Mouse (Mus musculus) MEL (cell line): ENCODE data around the gene Lonp1. TPM values are rescaled to one million over a fixed set of nuclear protein-coding genes. Genes with fewer than 3 reads are reported as not detected.

ENCODE experiments used
- DNase-seq: peaks from one replicate; pipeline ENCODE4 v3.0.0; 2011; ENCODE audit warnings: low read depth, low spot score
- H3K27ac ChIP-seq: 2 replicates; pipeline ENCODE4 v1.5.1; 2012; ENCODE audit warnings: low read depth, mild to moderate bottlenecking, control low read depth, low read length, moderate library complexity; ENCODE audit not compliant: control insufficient read depth
- H3K27me3 ChIP-seq, 2 experiments: fragments of 150-350 bp in 1 of 2; sonication (generic) in 1 of 2; 2 replicates each; pipeline ENCODE4 v1.6.1; 2012; ENCODE audit warnings: low read length in 2 of 2, mild to moderate bottlenecking in 2 of 2, improper control_type of control experiment in 1 of 2, moderate library complexity in 1 of 2; ENCODE audit not compliant: insufficient read depth in 2 of 2, control insufficient read depth in 1 of 2
- H3K36me3 ChIP-seq, 2 experiments: 2 replicates each; pipeline ENCODE4 v1.6.1; 2012 to 2014; ENCODE audit warnings: low read length in 2 of 2, improper control_type of control experiment in 1 of 2, inconsistent platforms in 1 of 2, mild to moderate bottlenecking in 1 of 2; ENCODE audit not compliant: insufficient read depth in 2 of 2, control insufficient read depth in 1 of 2
- H3K4me1 ChIP-seq, 2 experiments: fragments of 150-350 bp in 1 of 2; sonication (generic) in 1 of 2; 2 replicates each; pipeline ENCODE4 v1.6.1; 2012; ENCODE audit warnings: low read length in 2 of 2, improper control_type of control experiment in 1 of 2, mild to moderate bottlenecking in 1 of 2; ENCODE audit not compliant: insufficient read depth in 2 of 2, control insufficient read depth in 1 of 2
- H3K4me3 ChIP-seq, 2 experiments: fragments of 150-350 bp in 1 of 2; sonication (generic) in 1 of 2; 2 replicates each; pipeline ENCODE4 v1.5.1; 2012; ENCODE audit warnings: low read depth in 2 of 2, low read length in 2 of 2, mild to moderate bottlenecking in 2 of 2, moderate library complexity in 2 of 2, control low read depth in 1 of 2, improper control_type of control experiment in 1 of 2; ENCODE audit not compliant: control insufficient read depth in 1 of 2, insufficient read depth in 1 of 2
- H3K79me2 ChIP-seq: 2 replicates; pipeline ENCODE4 v1.6.1; 2012; ENCODE audit warnings: mild to moderate bottlenecking, low read length, moderate library complexity; ENCODE audit not compliant: control insufficient read depth, poor library complexity, insufficient read depth
- H3K9ac ChIP-seq: 2 replicates; pipeline ENCODE4 v1.6.1; 2012; ENCODE audit warnings: low read depth, mild to moderate bottlenecking, control low read depth, low read length, moderate library complexity; ENCODE audit not compliant: control insufficient read depth, poor library complexity, severe bottlenecking
- H3K9me3 ChIP-seq: fragments of 150-350 bp; sonication (generic); replicated peaks from 2 replicates; pipeline ENCODE4 v1.6.1; 2012; ENCODE audit warnings: mild to moderate bottlenecking, low read length, improper control_type of control experiment, moderate library complexity; ENCODE audit not compliant: insufficient read depth
- CHD1 ChIP-seq: IDR thresholded peaks from 2 replicates; pipeline ENCODE4 v1.6.1; 2012; ENCODE audit warnings: low read depth, mild to moderate bottlenecking, inconsistent platforms, low read length, improper control_type of control experiment
- E2F4 ChIP-seq: IDR thresholded peaks from 2 replicates; pipeline ENCODE4 v1.6.1; 2011; ENCODE audit warnings: low read depth, low read length, improper control_type of control experiment, borderline replicate concordance
- ELF1 ChIP-seq: IDR thresholded peaks from 2 replicates; pipeline ENCODE4 v1.6.1; 2014; ENCODE audit warnings: low read depth, mild to moderate bottlenecking, inconsistent platforms, low read length, improper control_type of control experiment, moderate library complexity
- EP300 ChIP-seq, 2 experiments: IDR thresholded peaks; 2 replicates each; pipeline ENCODE4 v1.6.1; 2011; ENCODE audit warnings: improper control_type of control experiment in 2 of 2, low read length in 2 of 2, low read depth in 1 of 2, mild to moderate bottlenecking in 1 of 2
- ETS1 ChIP-seq: IDR thresholded peaks from 2 replicates; pipeline ENCODE4 v1.6.1; 2012; ENCODE audit warnings: low read depth, mild to moderate bottlenecking, inconsistent platforms, low read length, improper control_type of control experiment, moderate library complexity
- HCFC1 ChIP-seq: IDR thresholded peaks from 2 replicates; pipeline ENCODE4 v1.6.1; 2012; ENCODE audit warnings: low read depth, mild to moderate bottlenecking, inconsistent platforms, low read length, improper control_type of control experiment, moderate library complexity
- JUND ChIP-seq: IDR thresholded peaks from 2 replicates; pipeline ENCODE4 v1.6.1; 2011; ENCODE audit warnings: low read depth, mild to moderate bottlenecking, improper control_type of control experiment, low read length
- KAT2A ChIP-seq: conservative IDR thresholded peaks from 2 replicates; pipeline ENCODE4 v1.6.1; 2012; ENCODE audit warnings: low read depth, low read length, improper control_type of control experiment, inconsistent platforms
- MAFK ChIP-seq: IDR thresholded peaks from 2 replicates; pipeline ENCODE4 v1.6.1; 2011; ENCODE audit warnings: low read depth, mild to moderate bottlenecking, low read length, improper control_type of control experiment, borderline replicate concordance
- MAX ChIP-seq: IDR thresholded peaks from 2 replicates; pipeline ENCODE4 v1.6.1; 2011; ENCODE audit warnings: low read length, improper control_type of control experiment
- MAZ ChIP-seq: IDR thresholded peaks from 2 replicates; pipeline ENCODE4 v1.6.1; 2012; ENCODE audit warnings: low read depth, mild to moderate bottlenecking, inconsistent platforms, low read length, improper control_type of control experiment
- MEF2A ChIP-seq: IDR thresholded peaks from 2 replicates; pipeline ENCODE4 v1.6.1; 2014; ENCODE audit warnings: low read depth, mild to moderate bottlenecking, inconsistent platforms, low read length, improper control_type of control experiment; ENCODE audit not compliant: poor library complexity, insufficient replicate concordance, severe bottlenecking; ENCODE audit errors: extremely low read depth
- MXI1 ChIP-seq: IDR thresholded peaks from 2 replicates; pipeline ENCODE4 v1.6.1; 2011; ENCODE audit warnings: mild to moderate bottlenecking, low read depth, low read length, improper control_type of control experiment
- NELFE ChIP-seq: IDR thresholded peaks from 2 replicates; pipeline ENCODE4 v1.6.1; 2011; ENCODE audit warnings: low read depth, low read length, improper control_type of control experiment
- NRF1 ChIP-seq: IDR thresholded peaks from 2 replicates; pipeline ENCODE4 v1.6.1; 2014; ENCODE audit warnings: low read depth, mild to moderate bottlenecking, inconsistent platforms, low read length, improper control_type of control experiment, moderate library complexity; ENCODE audit not compliant: poor library complexity, insufficient read depth, severe bottlenecking
- POLR2A ChIP-seq, 2 experiments: IDR thresholded peaks; 2 replicates each; pipeline ENCODE4 v1.6.1; 2011 to 2012; ENCODE audit warnings: low read length in 2 of 2, mild to moderate bottlenecking in 2 of 2, control low read depth in 1 of 2, improper control_type of control experiment in 1 of 2, low read depth in 1 of 2, moderate library complexity in 1 of 2; ENCODE audit not compliant: control insufficient read depth in 1 of 2, insufficient read depth in 1 of 2, poor library complexity in 1 of 2
- POLR2AphosphoS2 ChIP-seq: IDR thresholded peaks from 2 replicates; pipeline ENCODE4 v1.6.1; 2011; ENCODE audit warnings: low read length, improper control_type of control experiment
- RAD21 ChIP-seq: IDR thresholded peaks from 2 replicates; pipeline ENCODE4 v1.6.1; 2011; ENCODE audit warnings: mild to moderate bottlenecking, low read depth, low read length, improper control_type of control experiment
- RCOR1 ChIP-seq: IDR thresholded peaks from 2 replicates; pipeline ENCODE4 v1.6.1; 2012; ENCODE audit warnings: low read depth, mild to moderate bottlenecking, inconsistent platforms, low read length, improper control_type of control experiment
- SIN3A ChIP-seq: IDR thresholded peaks from 2 replicates; pipeline ENCODE4 v1.6.1; 2012; ENCODE audit warnings: low read length, improper control_type of control experiment, inconsistent platforms
- SMC3 ChIP-seq: IDR thresholded peaks from 2 replicates; pipeline ENCODE4 v1.6.1; 2011; ENCODE audit warnings: low read depth, low read length, improper control_type of control experiment
- TBP ChIP-seq: IDR thresholded peaks from 2 replicates; pipeline ENCODE4 v1.8.0; 2011; ENCODE audit warnings: low read depth, low read length, improper control_type of control experiment
- TCF12 ChIP-seq: IDR thresholded peaks from 2 replicates; pipeline ENCODE4 v1.6.1; 2014; ENCODE audit warnings: low read depth, mild to moderate bottlenecking, inconsistent platforms, low read length, improper control_type of control experiment, moderate library complexity
- UBTF ChIP-seq: IDR thresholded peaks from 2 replicates; pipeline ENCODE4 v1.6.1; 2012; ENCODE audit warnings: low read depth, mild to moderate bottlenecking, inconsistent platforms, low read length, improper control_type of control experiment, moderate library complexity, borderline replicate concordance; ENCODE audit not compliant: insufficient read depth
- USF1 ChIP-seq: IDR thresholded peaks from 2 replicates; pipeline ENCODE4 v1.6.1; 2014; ENCODE audit warnings: low read depth, mild to moderate bottlenecking, inconsistent platforms, low read length, improper control_type of control experiment, moderate library complexity
- ZMIZ1 ChIP-seq: IDR thresholded peaks from 2 replicates; pipeline ENCODE4 v1.6.1; 2012; ENCODE audit warnings: low read depth, mild to moderate bottlenecking, inconsistent platforms, low read length, improper control_type of control experiment, moderate library complexity
- polyA plus RNA-seq, 2 experiments: library from polyadenylated mRNA; stranded (reverse) in 1 of 2; unstranded in 1 of 2; fragments of >175 nt in 1 of 2; fragments of >200 nt in 1 of 2; gene quantifications; 2 replicates each; pipeline versions ENCODE4 v1.2.1 to v1.2.4; 2012; ENCODE audit warnings: low replicate concordance in 2 of 2, low read depth in 1 of 2; ENCODE audit not compliant: insufficient read length in 2 of 2, insufficient read depth in 1 of 2, missing spikeins in 1 of 2
- total RNA-seq: library from RNA; depleted of rRNA; stranded (reverse); fragments of 300-350 nt; gene quantifications from 2 replicates; pipeline ENCODE4 v1.2.3, GENCODE M21; 2012

The Lonp1 gene
- total and polyA plus RNA-seq, 3 experiments: 162 to 296 (median 197) TPM

GRCm38 (mm10) chr17:56672941-56673646, 46.4 kb upstream of the Lonp1 start, which contains the start of gene Ranbp3:
Gene Ranbp3, plus strand, starts transcription at chr17:56673294.
- H3K4me1 ChIP-seq: peaks cover 3 to 17% of the 10 kb centered on the region in 2 experiments; a peak in 2 of 4 replicates

GRCm38 (mm10) chr17:56669766-56670165, 43.1 kb upstream of the Lonp1 start:
- peaks cover 3 to 11% of the 10 kb centered on the region in 2 experiments; a peak in 2 of 4 replicates for H3K4me1 ChIP-seq
- peaks cover 19% of the 10 kb centered on the region for H3K79me2 ChIP-seq
- H3K27me3 ChIP-seq: no peaks in the 10 kb centered on the region
- peaks cover 0 to 6% of the 10 kb centered on the region in 2 experiments; a peak in 2 of 4 replicates for H3K36me3 ChIP-seq
- H3K9me3 ChIP-seq: no peaks in the 10 kb centered on the region
- H3K27ac ChIP-seq: no peak overlapping the region
- H3K9ac ChIP-seq: no peak overlapping the region
- H3K4me3 ChIP-seq: no peak overlapping the region
- no peak for TF ChIP-seq HCFC1
- no peak for TF ChIP-seq MAFK
- TF ChIP-seq RAD21: no peak
- DNase-seq: no peak

More at GRCm38 (mm10) chr17:56672941-56673646, 46.4 kb upstream of the Lonp1 start, which contains the start of gene Ranbp3:
- peak; percentile 99 for DNase-seq
- peak within 1 kb of the TSS; percentile 92 for H3K27ac ChIP-seq
- H3K79me2 ChIP-seq: peaks cover 52% of the 10 kb centered on the region
- peaks cover 11 to 21% of the 10 kb centered on the region in 2 experiments for H3K36me3 ChIP-seq
- peak within 1 kb of the TSS; percentile 92 to 96 for H3K4me3 ChIP-seq
- no peaks in the 10 kb centered on the region for H3K9me3 ChIP-seq
- TF ChIP-seq RAD21 (no peak), HCFC1 (peak; percentile 82), TCF12 (peak; percentile 87), JUND (no peak), ZMIZ1 (peak; percentile 55), MAZ (peak; percentile 87), CHD1 (no peak), RCOR1 (0 out of 2 replicates have a peak, but pooled peaks have one; percentile 21), TBP (peak; percentile 69), SIN3A (peak; percentile 73), MEF2A (no peak), ETS1 (peak; percentile 39; the same call in 1 of the 2 replicates), NRF1 (peak; percentile 95), MXI1 (peak; percentile 50), POLR2AphosphoS2 (peak; percentile 93), USF1 (no peak), ELF1 (peak; percentile 71; the same call in 1 of the 2 replicates), UBTF (no peak), KAT2A (no peak; the same call in 1 of the 2 replicates), NELFE (peak; percentile 84), POLR2A (IDR thresholded peaks at IDR 0.05; ENCODE audit: control insufficient read depth in 1 of 2, insufficient read depth in 1 of 2, low read depth in 1 of 2, low read length in 2 of 2, poor library complexity in 1 of 2) (peak; percentile 56 to 96), E2F4 (peak; percentile 88; the same call in 1 of the 2 replicates), SMC3 (no peak), MAX (peak; percentile 56), EP300 (IDR thresholded peaks at IDR 0.05; ENCODE audit: low read depth in 1 of 2, low read length in 2 of 2) (no peak)
- peak within 1 kb of the TSS; percentile 99 for H3K9ac ChIP-seq
- H3K27me3 ChIP-seq: no peaks in the 10 kb centered on the region
